In genomic region chr17:34858670-34859069, GRCm38 (mm10) we compare ENCODE assay signal across 27 mouse cellular contexts. TPM values are rescaled to one million over a fixed set of nuclear protein-coding genes. Genes with fewer than 3 reads are reported as not detected.
"Had no signal": no experiment of that assay in that cellular context is flagged by ENCODE, and none has a peak within 500 bp of the region (broad histone marks: within the 10 kb centered on the region; RNA-seq: fewer than 3 reads in every experiment).

No protein-coding gene starts in this region.

- H3K4me2 ChIP-seq: heart, embryonic 12.5 days; hindbrain, embryonic 12.5 days; hindbrain, embryonic 14.5 days; intestine, embryonic 15.5 days; limb, embryonic 12.5 days; liver, embryonic 11.5 days had no signal

- H3K9ac ChIP-seq: heart, embryonic 12.5 days; hindbrain, embryonic 12.5 days; hindbrain, embryonic 14.5 days; intestine, embryonic 15.5 days; limb, embryonic 12.5 days had no signal

- H3K27ac ChIP-seq: gastrocnemius, adult 2 months; heart, adult 2 months; heart, embryonic 10.5 days; hindbrain, embryonic 10.5 days; hindbrain, embryonic 12.5 days; hindbrain, embryonic 14.5 days; intestine, embryonic 15.5 days; layer of hippocampus, adult 2 months; left cerebral cortex, adult 2 months; limb, embryonic 10.5 days; limb, embryonic 12.5 days had no signal

- H3K4me3 ChIP-seq: gastrocnemius, adult 2 months; heart, adult 2 months; heart, embryonic 10.5 days; heart, embryonic 12.5 days; hindbrain, embryonic 10.5 days; hindbrain, embryonic 12.5 days; intestine, embryonic 15.5 days; layer of hippocampus, adult 2 months; left cerebral cortex, adult 2 months; limb, embryonic 10.5 days; limb, embryonic 12.5 days had no signal

- DNase-seq: gastrocnemius, adult 2 months; gastrocnemius, postnatal 10 days; gastrocnemius, postnatal 25 days; heart, adult 11 months; heart, adult 2 months; heart, postnatal 10 days; heart, postnatal 4 days; kidney, adult 18-20 months; kidney, adult 8-10 months; kidney, postnatal 10 days; kidney, postnatal 25 days; kidney, postnatal 4 days had no signal

- H3K4me1 ChIP-seq: heart, embryonic 10.5 days; heart, embryonic 12.5 days; hindbrain, embryonic 10.5 days; hindbrain, embryonic 12.5 days; intestine, embryonic 15.5 days; limb, embryonic 12.5 days had no signal

- ATAC-seq: hindbrain, embryonic 16.5 days; inflammation-experienced regulatory T-cells, adult 6 months; intestine, embryonic 15.5 days; intestine, postnatal 0 days had no signal

- H3K9me3 ChIP-seq: heart, embryonic 10.5 days; heart, embryonic 12.5 days; hindbrain, embryonic 10.5 days; hindbrain, embryonic 12.5 days; intestine, embryonic 15.5 days; limb, embryonic 10.5 days; limb, embryonic 12.5 days had no signal

- H3K27me3 ChIP-seq: hindbrain, embryonic 12.5 days; intestine, embryonic 15.5 days; limb, embryonic 12.5 days had no signal

RNA-seq across cellular contexts. Expression of gene Cfb, which starts 3.6 kb away (rescaled TPM):
- total RNA-seq: layer of hippocampus, adult 2 months; layer of hippocampus, postnatal 10 days had no signal

RNA-seq across cellular contexts. Expression of gene Zbtb12, which starts 20.6 kb away (rescaled TPM):
- polyA plus RNA-seq: inflammation-experienced regulatory T-cells, adult 6 months had no signal
